Mouse (Mus musculus): Measurements from ENCODE around the gene 4930432M17Rik.

The 4930432M17Rik gene

GRCm38 (mm10) chr3:121707106-121707505, 36.5 kb downstream of the 4930432M17Rik start:
- no peak for DNase-seq (ENCODE audit: low read depth, low spot score)

DNA sequence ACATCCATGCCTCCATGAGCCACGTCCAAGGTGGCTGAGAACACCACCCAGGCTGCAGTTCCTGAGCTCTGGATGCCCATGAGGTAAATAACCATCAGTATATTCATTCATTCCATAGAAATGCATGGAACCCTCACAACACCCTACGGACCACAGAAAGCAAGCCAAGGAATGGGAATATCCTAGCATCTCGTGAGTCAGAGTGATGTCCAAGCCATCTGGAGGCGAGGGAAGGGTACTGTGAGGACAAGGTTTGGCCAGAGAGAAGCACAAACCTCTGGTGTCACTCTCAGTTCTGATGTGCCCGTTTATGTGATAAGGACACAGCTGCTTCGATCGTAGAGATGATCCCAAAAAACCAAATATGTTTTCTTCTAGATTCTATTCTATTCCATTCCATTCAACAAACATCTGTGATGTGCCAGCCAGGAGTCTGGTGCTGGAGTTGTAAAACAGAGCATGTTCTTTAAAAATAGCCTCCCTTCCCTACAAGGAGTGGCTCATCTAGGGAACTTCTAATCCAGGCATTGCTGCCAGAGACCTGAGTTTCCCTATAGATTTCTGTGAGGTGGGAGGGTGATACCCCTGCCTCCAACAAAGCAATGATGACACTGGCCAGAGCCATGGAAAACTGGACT, 40.5 kb downstream of the 4930432M17Rik start:
- DNase-seq (ENCODE audit: low read depth, low spot score): no peak

GRCm38 (mm10) chr3:121712222-121712621, 41.7 kb downstream of the 4930432M17Rik start:
- DNase-seq (ENCODE audit: low read depth, low spot score): no peak

GRCm38 (mm10) chr3:121713151-121713701, 42.7 kb downstream of the 4930432M17Rik start:
- DNase-seq (ENCODE audit: low read depth, low spot score): no peak

- DNase-seq (ENCODE audit: low read depth, low spot score): no peak
Measured at GRCm38 (mm10) chr3:121713816-121714215, 43.3 kb downstream of the 4930432M17Rik start.

- no peak for DNase-seq (ENCODE audit: low read depth, low spot score)
Measured at GRCm38 (mm10) chr3:121714461-121714860, 43.9 kb downstream of the 4930432M17Rik start.

DNA sequence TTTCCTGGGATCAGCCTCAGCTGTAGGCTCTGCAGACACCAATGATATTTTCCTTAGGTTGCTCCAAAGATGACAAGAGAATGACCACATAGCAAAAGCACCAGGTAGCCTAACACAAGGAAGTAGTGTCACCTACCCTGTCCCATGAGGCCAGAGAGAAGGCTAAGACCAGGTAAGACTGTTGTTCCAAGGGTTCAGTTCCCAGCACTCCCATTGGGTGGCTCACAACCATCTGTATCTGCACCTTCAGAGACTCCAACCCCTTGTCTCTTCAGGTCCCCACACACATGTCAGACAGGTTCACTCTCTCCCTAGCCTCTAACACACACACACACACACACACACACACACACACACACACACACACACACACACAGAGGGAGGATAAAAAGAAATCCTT, 44.8 kb downstream of the 4930432M17Rik start:
- DNase-seq (ENCODE audit: low read depth, low spot score): no peak

DNA sequence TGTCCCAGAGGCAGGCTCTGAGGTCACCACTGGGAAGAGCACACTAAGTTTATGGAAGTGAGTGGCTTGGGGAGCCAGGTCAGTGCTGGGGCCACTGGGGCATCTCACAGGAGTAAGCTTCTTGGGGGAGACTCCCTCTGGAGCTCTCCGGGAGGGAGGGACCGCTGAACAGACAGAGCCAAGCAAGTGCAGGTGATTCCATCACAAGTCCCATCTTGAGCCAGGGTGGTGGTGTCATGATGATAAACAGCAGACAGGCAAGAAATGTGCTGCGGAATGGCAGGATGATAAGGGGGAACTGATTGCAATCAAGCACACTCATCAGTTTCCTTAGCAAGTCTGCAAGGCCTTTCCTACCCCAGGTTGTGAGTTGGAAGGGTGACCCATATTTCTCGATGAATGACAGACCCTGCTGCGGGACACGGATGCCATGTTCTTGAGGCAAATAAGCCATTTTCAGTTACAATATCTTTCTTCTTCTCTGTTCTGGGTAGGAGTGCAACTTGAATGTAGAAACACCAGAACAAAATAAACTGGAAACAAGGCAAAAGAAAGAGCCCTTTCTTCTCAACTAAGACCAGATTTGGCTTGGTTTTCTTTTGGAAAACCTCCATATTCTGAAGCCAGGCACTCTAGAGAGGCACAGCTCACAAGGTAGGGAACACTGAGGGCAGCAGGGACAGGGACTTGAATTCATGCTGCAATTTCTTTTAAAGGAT, 45.3 kb downstream of the 4930432M17Rik start:
- DNase-seq (ENCODE audit: low read depth, low spot score): no peak

DNA sequence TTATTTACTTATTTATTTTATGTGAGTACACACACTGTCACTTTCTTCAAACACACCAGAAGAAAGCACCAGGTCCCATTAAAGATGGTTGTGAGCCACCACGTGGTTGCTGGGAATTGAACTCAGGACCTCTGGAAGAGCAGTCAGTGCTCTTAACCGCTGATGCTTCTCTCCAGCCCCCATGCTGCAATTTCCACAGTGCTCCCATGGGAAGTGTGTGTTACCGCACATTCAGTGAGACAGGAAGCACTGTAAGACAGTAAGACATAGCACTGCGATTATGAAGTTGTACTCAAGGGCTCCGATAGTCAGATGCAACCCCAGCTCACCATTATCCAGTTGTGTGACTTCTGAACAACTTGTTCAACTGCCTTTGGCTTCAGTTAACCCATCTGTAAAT, 45.9 kb downstream of the 4930432M17Rik start:
- DNase-seq (ENCODE audit: low read depth, low spot score): no peak

DNA sequence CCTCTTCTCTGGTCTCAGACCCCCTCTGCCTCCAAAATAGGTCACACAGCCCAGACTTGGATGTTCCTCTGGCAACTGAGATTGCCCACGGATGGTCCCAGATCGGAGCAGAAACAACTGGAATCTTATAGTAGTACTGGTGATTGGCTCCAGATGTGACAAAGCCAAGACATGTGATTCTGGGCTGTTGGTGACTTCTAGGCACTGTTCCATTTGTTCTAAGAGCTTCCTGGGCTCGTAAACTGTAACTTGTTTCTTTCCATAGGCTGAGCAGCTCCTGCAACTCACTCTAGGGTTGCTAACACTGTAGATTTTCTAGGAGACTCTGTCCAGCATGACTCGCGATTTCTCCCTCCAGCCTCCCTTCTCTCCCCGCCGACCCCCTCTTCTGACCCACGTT, 48.1 kb downstream of the 4930432M17Rik start:
- DNase-seq (ENCODE audit: low read depth, low spot score): no peak

GRCm38 (mm10) chr3:121719701-121720100, 49.1 kb downstream of the 4930432M17Rik start:
- no peak for DNase-seq (ENCODE audit: low read depth, low spot score)

DNA sequence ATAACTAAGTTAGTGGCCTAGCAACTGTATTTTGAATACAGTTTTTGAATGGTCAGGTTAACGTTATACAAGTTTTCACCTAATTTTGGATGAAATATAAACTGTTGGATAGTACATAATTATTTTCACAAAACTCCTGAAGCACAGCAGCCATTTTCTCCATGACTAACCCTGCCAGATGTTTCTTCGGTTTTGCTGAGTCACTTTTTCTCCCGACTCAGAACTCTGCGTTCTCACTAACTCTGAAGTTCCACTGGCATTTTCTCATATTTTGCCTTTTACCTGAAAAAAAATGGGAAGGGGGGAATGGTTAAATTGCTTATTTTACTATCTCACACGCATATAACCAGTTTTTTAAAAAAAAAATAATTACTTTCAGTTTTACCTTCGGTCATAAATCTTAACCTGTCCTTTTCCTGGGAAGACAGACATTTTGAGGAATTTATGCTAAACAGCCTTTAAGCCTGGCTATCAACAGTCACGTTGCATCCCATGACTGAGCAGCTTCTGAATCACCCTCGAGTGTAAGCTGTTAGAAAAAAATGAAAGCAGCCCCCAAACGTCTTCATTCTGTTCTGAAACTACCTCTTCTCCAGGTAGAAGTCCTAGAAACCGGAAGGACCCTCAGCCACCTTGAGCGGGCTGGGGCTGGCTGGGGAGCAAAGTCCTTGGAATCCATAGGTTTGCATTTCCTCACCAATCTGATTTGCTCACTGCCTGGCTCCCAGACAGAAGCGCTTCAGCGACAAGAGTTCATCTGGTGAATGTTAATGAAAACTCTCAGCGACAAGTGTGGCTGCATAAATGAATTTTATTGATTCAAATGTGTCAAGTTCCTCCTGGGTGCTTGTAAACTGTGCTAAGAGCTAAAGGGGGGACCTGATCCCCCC, 50.5 kb downstream of the 4930432M17Rik start:
- DNase-seq (ENCODE audit: low read depth, low spot score): no peak

DNA sequence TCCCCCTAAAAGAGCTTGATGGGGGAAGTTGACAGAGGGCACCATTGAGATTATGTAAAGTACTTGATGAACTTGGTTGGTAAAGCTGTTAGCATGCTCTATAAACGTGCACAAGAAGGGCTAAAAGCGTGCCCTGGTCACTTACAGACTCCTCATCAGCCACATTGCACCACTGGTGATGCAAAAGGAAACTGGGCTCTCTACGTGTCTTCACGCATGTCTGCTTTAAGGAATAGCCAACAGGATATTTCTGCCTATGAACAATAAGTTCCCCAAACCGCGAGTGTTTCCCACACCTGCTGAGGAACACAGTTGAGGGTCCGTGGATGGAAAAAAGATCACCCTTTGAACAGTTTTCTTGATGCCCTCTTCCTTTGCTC, 51.1 kb downstream of the 4930432M17Rik start:
- DNase-seq (ENCODE audit: low read depth, low spot score): no peak

GRCm38 (mm10) chr3:121722971-121723844, 52.6 kb downstream of the 4930432M17Rik start, which contains the start of gene F3:
Gene F3 (plus strand): TSS chr3:121723537.
- DNase-seq (ENCODE audit: low read depth, low spot score): peak; percentile 84

DNA sequence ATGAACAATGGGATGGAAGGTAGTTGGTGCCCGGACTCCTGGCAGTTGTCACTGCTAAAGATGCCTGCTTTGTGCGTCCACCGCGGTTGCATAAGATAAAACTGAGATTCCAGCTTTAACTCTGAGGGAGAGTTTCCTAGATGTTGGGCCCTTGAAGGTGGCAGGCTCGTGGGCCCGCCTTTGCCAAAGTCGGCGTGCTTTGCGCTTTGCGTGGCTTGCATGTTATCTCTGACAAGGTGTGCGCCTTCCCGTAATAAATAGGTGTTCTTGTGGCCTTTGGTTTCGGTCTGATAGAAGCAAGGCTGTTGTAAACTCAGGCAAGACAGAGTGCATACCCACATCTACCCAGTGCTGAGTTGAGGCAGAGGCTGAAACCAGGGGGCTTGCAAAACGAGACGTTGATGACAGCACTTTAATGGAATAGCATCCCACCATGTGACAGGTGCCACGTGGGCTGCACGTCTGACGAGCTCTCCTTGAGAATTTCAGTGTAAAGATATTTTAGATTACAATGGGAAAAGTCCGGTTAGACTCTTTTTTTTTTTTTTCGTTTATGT, 53.5 kb downstream of the 4930432M17Rik start:
- no peak for DNase-seq (ENCODE audit: low read depth, low spot score)

- no peak for DNase-seq (ENCODE audit: low read depth, low spot score)
Measured at GRCm38 (mm10) chr3:121724553-121724952, 54.0 kb downstream of the 4930432M17Rik start.

DNA sequence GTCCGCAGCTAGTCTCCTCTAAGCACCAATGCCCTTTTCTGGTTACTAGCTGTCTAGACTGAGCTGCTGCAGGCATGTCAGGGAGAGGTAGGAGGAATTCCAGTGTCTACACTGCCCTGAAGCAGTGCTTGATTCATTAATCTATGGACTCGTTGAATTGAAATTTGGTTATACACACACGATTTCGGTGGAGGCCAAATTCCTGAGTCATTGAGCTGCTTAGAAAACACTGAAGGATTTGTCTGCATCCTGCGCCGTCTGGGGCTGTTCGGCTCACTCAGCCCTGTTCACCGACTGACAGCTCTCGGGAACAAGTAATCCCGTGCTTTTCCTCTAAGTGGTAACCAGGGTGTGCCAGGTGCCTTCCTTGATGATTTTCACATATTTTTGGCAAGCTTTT, 55.1 kb downstream of the 4930432M17Rik start:
- no peak for DNase-seq (ENCODE audit: low read depth, low spot score)

- DNase-seq (ENCODE audit: low read depth, low spot score): no peak
Measured at GRCm38 (mm10) chr3:121729678-121730077, 59.1 kb downstream of the 4930432M17Rik start.
